Mouse (Mus musculus) neural tube, embryonic 13.5 days (tissue): Measurements from ENCODE around the gene Wars2. TPM values are rescaled to one million over a fixed set of nuclear protein-coding genes. Genes with fewer than 3 reads are reported as not detected.

Experiments
- ATAC-seq: fragments of 200-750 bp; cut with Nextera tagmentation; 2 replicates; pipeline ENCODE4 v1.8.0; 2017; ENCODE audit warnings: low read depth, mild to moderate bottlenecking, moderate TSS enrichment, moderate library complexity
- H3K27ac ChIP-seq: fragments of 300-500 bp; sonication (generic); replicated peaks from 2 replicates; pipeline ENCODE4 v1.5.1; 2015; ENCODE audit warnings: moderate library complexity, mild to moderate bottlenecking, inconsistent platforms
- H3K27me3 ChIP-seq: fragments of 300-500 bp; sonication (generic); 2 replicates; pipeline ENCODE4 v1.6.1; 2015; ENCODE audit warnings: mild to moderate bottlenecking, inconsistent platforms
- H3K36me3 ChIP-seq: fragments of 300-500 bp; sonication (generic); 2 replicates; pipeline ENCODE4 v1.6.1; 2015; ENCODE audit warnings: mild to moderate bottlenecking, inconsistent platforms
- H3K4me1 ChIP-seq: fragments of 300-500 bp; sonication (generic); replicated peaks from 2 replicates; pipeline ENCODE4 v1.6.1; 2015; ENCODE audit warnings: inconsistent platforms
- H3K4me2 ChIP-seq: fragments of 300-500 bp; sonication (generic); 2 replicates; pipeline ENCODE4 v1.6.1; 2015; ENCODE audit warnings: inconsistent platforms, mild to moderate bottlenecking, moderate library complexity
- H3K4me3 ChIP-seq: fragments of 300-500 bp; sonication (generic); 2 replicates; pipeline ENCODE4 v1.5.1; 2015; ENCODE audit warnings: mild to moderate bottlenecking, inconsistent platforms
- H3K9ac ChIP-seq: fragments of 300-500 bp; sonication (generic); 2 replicates; pipeline ENCODE4 v1.6.1; 2015; ENCODE audit warnings: moderate library complexity, mild to moderate bottlenecking, inconsistent platforms
- H3K9me3 ChIP-seq: fragments of 300-500 bp; sonication (generic); 2 replicates; pipeline ENCODE4 v1.6.1; 2016; ENCODE audit warnings: inconsistent platforms
- WGBS: fragments of 180-500 bp; shearing (Covaris S2); methylation state at CpG from one replicate; pipeline ENCODE4 v1.1.7; 2015; 5-methylcytosine and 5-hydroxymethylcytosine counted together
- microRNA-seq: library from miRNA; unstranded; fragments of <30 nt; microRNA quantifications from one replicate; pipeline ENCODE4, GENCODE M21; 2016
- polyA plus RNA-seq: library from polyadenylated mRNA; unstranded; fragments of >200 nt; fragmentation: Nextera tagmentation; extraction: Ambion mirVana; gene quantifications from 2 replicates; pipeline ENCODE4 v1.2.1, GENCODE M21; 2015

Wars2 gene
- polyA plus RNA-seq, 1 experiment from 2014 or later = 6.3 TPM

DNA sequence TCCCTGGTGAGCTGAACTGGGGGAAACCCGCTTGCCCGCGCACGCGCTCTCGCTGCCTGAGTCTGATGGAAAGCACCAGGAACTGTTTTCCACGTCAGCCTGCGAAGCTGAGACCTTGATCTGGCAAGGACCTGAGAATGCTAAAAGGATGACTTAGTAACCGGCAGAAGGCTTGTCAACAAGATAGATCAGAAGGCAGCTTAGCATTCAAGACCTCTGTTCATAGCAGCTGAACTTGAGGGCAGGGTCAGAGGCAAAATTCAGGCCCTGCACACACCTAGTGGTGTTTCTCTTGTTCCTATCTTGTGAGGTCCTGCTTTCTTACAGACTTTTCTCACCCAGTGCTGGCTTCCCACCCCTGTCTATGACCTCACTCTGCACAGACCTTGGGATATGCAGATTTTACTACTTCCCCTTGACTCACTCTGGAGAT, 122.6 kb downstream of the Wars2 start:
- Histone ChIP-seq H3K27me3 (peaks cover 88% of the 10 kb centered on the region), H3K27ac (no peak overlapping the region), H3K4me1 (no peaks in the 10 kb centered on the region), H3K9me3 (no peaks in the 10 kb centered on the region), H3K36me3 (no peaks in the 10 kb centered on the region), H3K4me3 (no peak overlapping the region), H3K4me2 (no peak overlapping the region), H3K9ac (no peak overlapping the region)
- no peak for ATAC-seq
- 9% methylated on average over 9 of the region's 9 CpGs for WGBS

DNA sequence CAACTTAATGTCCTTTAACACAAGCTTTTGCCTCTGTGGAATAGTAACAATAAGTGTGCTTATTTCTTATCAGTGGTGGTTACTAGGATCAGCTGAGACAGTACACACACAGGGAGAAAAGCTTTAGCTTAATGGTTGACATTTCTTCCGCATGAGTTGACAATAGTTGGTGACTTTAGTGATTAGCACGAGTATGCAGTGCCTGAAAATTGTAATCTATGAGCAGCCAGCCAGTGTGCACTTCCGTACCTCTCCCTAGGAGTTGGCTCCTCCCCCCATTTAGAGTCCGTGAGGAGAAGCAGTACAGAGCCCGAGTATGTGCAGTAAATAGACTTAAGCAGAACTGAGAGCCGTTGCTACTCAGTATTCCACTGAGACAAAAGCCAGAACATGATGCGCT, 123.8 kb downstream of the Wars2 start:
- H3K4me3 ChIP-seq = no peak overlapping the region
- H3K27me3 ChIP-seq = peaks cover 76% of the 10 kb centered on the region
- 22% methylated on average over 7 of the region's 7 CpGs for WGBS
- H3K36me3 ChIP-seq = no peaks in the 10 kb centered on the region
- H3K27ac ChIP-seq = no peak overlapping the region
- no peaks in the 10 kb centered on the region for H3K9me3 ChIP-seq
- H3K9ac ChIP-seq = no peak overlapping the region
- H3K4me2 ChIP-seq = no peak overlapping the region
- H3K4me1 ChIP-seq = no peaks in the 10 kb centered on the region
- ATAC-seq = no peak; the same call in 1 of the 2 replicates

DNA sequence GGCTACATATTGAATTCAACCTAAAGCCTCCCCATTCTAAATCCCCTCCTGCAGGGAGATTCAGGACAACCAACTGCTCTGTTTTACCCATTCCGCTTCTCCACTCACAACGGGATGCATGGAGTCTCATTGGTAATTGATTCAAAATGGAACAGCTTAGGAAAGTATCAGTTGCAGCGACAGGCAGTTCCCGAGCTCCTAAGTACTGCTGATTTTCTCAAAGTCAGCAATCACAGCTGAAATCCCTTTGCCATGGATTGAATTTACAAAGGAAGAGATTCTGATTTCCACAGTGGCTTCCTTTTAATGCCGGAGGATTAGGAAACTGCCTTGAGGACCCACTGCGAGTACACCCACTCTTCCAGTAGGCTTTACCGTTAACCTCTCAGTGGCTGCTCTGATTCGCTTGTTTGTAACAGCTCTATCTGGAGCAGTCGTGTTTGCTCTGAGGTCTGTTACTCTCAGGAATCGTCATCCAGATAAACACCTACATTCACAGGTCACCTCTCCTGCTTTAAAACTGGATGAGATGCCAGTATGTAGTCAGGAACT, 126.0 kb downstream of the Wars2 start:
- no peak overlapping the region for H3K4me2 ChIP-seq
- H3K9me3 ChIP-seq = no peaks in the 10 kb centered on the region
- WGBS = 61% methylated on average over 10 of the region's 10 CpGs
- H3K9ac ChIP-seq = no peak overlapping the region
- no peak overlapping the region for H3K4me3 ChIP-seq
- H3K36me3 ChIP-seq = no peaks in the 10 kb centered on the region
- ATAC-seq = no peak
- H3K27me3 ChIP-seq = peaks cover 56% of the 10 kb centered on the region
- no peak overlapping the region for H3K27ac ChIP-seq
- no peaks in the 10 kb centered on the region for H3K4me1 ChIP-seq

DNA sequence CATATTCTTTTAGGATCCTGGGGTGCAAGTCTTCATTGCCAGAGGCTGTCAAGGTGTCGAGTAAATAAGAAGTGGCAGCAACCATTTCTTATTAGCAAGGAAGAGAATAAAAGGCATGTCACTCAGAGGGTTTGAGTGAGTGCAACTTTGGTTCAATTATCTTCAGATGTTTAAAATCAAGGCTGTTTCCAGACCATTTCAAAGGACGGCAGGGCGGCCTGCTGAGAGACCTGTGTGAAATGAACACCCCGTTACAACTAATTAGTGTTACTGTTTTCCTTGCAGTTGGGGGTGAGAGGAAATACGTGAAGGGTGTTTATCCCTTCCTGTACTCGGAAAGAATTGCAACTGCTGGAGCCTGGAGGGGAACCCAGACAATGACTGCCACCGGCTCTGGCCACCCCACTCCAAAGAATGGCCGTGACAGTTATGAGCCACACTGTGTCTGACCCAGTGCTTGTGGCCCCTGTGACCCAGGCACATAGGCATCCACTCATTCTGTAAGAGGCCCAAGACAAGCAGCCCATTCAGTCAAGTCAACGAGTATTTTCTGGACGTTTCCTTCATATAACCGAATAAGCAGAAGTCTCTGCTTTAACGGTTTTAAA, 137.2 kb downstream of the Wars2 start:
- H3K4me2 ChIP-seq = no peak overlapping the region
- ATAC-seq = no peak
- no peaks in the 10 kb centered on the region for H3K4me1 ChIP-seq
- WGBS = 45% methylated on average over 12 of the region's 12 CpGs
- no peak overlapping the region for H3K27ac ChIP-seq
- H3K27me3 ChIP-seq = no peaks in the 10 kb centered on the region
- no peak overlapping the region for H3K4me3 ChIP-seq
- no peaks in the 10 kb centered on the region for H3K9me3 ChIP-seq
- no peak overlapping the region for H3K9ac ChIP-seq
- no peaks in the 10 kb centered on the region for H3K36me3 ChIP-seq

DNA sequence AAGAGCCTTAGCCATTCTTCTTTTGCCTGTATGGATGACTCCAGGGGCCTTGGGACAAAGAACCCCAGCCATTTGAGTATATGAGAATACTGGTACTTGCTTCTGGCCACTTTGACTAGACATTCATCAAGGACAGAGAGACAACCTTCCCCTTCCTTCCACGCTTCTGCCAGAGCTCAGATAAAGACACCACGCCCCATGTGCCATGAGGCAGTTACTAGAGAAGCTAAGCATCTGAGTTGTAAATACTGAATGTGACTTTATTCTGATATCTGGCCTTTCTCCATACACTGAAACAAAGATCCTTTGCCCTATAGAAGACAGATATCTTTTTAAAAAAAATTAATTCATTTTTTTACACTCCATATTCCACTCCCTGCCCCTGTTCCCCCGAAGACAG, 138.8 kb downstream of the Wars2 start:
- 85% methylated on average over 3 of the region's 3 CpGs for WGBS
- no peak for ATAC-seq
- no peaks in the 10 kb centered on the region for H3K36me3 ChIP-seq
- H3K4me2 ChIP-seq = no peak overlapping the region
- no peaks in the 10 kb centered on the region for H3K9me3 ChIP-seq
- H3K27me3 ChIP-seq = no peaks in the 10 kb centered on the region
- no peaks in the 10 kb centered on the region for H3K4me1 ChIP-seq
- H3K4me3 ChIP-seq = no peak overlapping the region
- no peak overlapping the region for H3K27ac ChIP-seq
- no peak overlapping the region for H3K9ac ChIP-seq

DNA sequence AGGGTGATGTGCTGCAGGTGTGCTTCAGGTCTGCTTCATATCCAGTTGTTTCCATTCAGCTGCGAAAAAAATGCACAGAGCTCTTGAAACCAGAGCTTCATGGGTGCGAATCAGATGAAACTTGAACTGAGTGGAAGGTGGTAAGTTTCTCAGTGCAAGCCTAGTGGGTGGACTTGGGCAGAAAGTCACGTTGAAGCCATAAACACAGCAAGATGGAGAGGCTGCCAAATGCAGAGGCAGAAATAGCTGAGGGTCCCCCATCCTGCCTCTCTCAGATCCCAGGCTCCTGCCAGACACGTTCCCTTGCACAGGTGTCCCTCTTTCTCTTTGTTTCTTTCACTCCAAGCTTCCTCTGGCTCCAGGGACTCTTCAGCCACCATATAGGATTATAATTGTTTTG, 140.6 kb downstream of the Wars2 start:
- Histone ChIP-seq H3K27ac (no peak overlapping the region), H3K4me2 (no peak overlapping the region), H3K4me3 (no peak overlapping the region), H3K9ac (no peak overlapping the region), H3K36me3 (no peaks in the 10 kb centered on the region), H3K4me1 (no peaks in the 10 kb centered on the region), H3K9me3 (no peaks in the 10 kb centered on the region), H3K27me3 (no peaks in the 10 kb centered on the region)
- 68% methylated on average over 4 of the region's 4 CpGs for WGBS
- no peak for ATAC-seq

DNA sequence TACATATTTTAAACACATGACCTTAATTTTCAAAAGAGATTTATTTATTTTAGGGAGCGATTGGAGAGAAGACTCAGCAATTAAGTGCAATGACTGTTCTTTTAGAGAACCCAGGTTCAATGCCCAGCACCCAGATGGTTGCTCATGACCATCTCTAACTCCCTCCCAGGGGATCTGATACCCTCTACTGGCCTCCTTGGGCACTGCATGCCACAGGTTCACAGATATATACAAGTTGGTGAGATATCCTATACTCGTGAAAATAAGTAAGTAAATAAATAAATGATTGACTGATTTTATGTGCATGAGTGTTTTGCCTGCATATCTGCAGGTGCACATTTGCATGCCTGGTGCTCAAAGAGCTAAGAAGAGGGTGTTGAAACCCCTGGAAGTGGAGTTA, 147.4 kb downstream of the Wars2 start:
- Histone ChIP-seq H3K9ac (no peak overlapping the region), H3K4me3 (no peak overlapping the region), H3K9me3 (no peaks in the 10 kb centered on the region), H3K27ac (no peak overlapping the region), H3K4me2 (no peak overlapping the region), H3K36me3 (no peaks in the 10 kb centered on the region), H3K27me3 (no peaks in the 10 kb centered on the region), H3K4me1 (no peaks in the 10 kb centered on the region; the same call in 1 of the 2 replicates)
- WGBS = 57% methylated on average over 2 of the region's 2 CpGs
- ATAC-seq = no peak

Small RNAs within 50 kb of the gene (microRNA-seq; reads per million reads assigned to microRNA genes)
- not detected for gene Mir6481

Other genes starting within 250 kb of the Wars2 start
- not detected in 2 replicates for gene Hao2, start 247.8 kb upstream of the Wars2 start, polyA plus RNA-seq
- gene Tbx15, start 99.3 kb downstream of the Wars2 start, polyA plus RNA-seq = 0.32 and 1.1 TPM in 2 replicates